Mouse (Mus musculus) thymus, adult 2 months (tissue): ENCODE results near the gene 4921524J17Rik.

Source experiments
- CTCF ChIP-seq: fragments of 200-500 bp; IDR thresholded peaks from 2 replicates; pipeline ENCODE4 v1.5.1; 2012; ENCODE audit warnings: mild to moderate bottlenecking, control low read depth, low read length, moderate library complexity, borderline replicate concordance; ENCODE audit not compliant: control insufficient read depth, poor library complexity, insufficient read depth; ENCODE audit errors: extremely low read depth
- POLR2A ChIP-seq: fragments of 200-500 bp; IDR thresholded peaks from 2 replicates; pipeline ENCODE4 v1.6.1; 2012; ENCODE audit warnings: mild to moderate bottlenecking, low read length, control low read depth, moderate library complexity; ENCODE audit not compliant: control insufficient read depth, poor library complexity, insufficient read depth; ENCODE audit errors: extremely low read depth

GRCm38 (mm10) chr8:85462441-85462840, 29.8 kb upstream of the 4921524J17Rik start:
- TF ChIP-seq CTCF (no peak), POLR2A (no peak)
